Mouse (Mus musculus) hindbrain, embryonic 16.5 days (tissue): ENCODE results near the gene Gm9508. TPM values are rescaled to one million over a fixed set of nuclear protein-coding genes. Genes with fewer than 3 reads are reported as not detected.
A peak's percentile ranks its signal among the peaks of the same experiment; 100 is the strongest.

ENCODE experiments used
- ATAC-seq: fragments of 200-750 bp; cut with Nextera tagmentation; 2 replicates; pipeline ENCODE4 v1.8.0; 2017; ENCODE audit warnings: moderate TSS enrichment, moderate library complexity
- H3K27ac ChIP-seq: fragments of 300-500 bp; sonication (generic); 2 replicates; pipeline ENCODE4 v1.5.1; 2014; ENCODE audit warnings: low read depth, mild to moderate bottlenecking, control low read depth, low read length, moderate library complexity
- H3K27me3 ChIP-seq: fragments of 300-500 bp; sonication (generic); replicated peaks from 2 replicates; pipeline ENCODE4 v1.6.1; 2014; ENCODE audit warnings: low read length; ENCODE audit not compliant: control insufficient read depth, insufficient read depth
- H3K36me3 ChIP-seq: fragments of 300-500 bp; sonication (generic); 2 replicates; pipeline ENCODE4 v1.6.1; 2014; ENCODE audit warnings: mild to moderate bottlenecking, low read length, moderate library complexity, mixed read lengths; ENCODE audit not compliant: control insufficient read depth, insufficient read depth
- H3K4me1 ChIP-seq: fragments of 300-500 bp; sonication (generic); 2 replicates; pipeline ENCODE4 v1.6.1; 2014; ENCODE audit warnings: low read depth, low read length; ENCODE audit not compliant: control insufficient read depth, insufficient read depth
- H3K4me2 ChIP-seq: fragments of 300-500 bp; sonication (generic); 2 replicates; pipeline ENCODE4 v1.6.1; 2014; ENCODE audit warnings: mild to moderate bottlenecking, low read length, control low read depth, moderate library complexity
- H3K4me3 ChIP-seq: fragments of 300-500 bp; sonication (generic); 2 replicates; pipeline ENCODE4 v1.5.1; 2014; ENCODE audit warnings: mild to moderate bottlenecking, low read length, control low read depth, moderate library complexity
- H3K9ac ChIP-seq: fragments of 300-500 bp; sonication (generic); 2 replicates; pipeline ENCODE4 v1.6.1; 2014; ENCODE audit warnings: low read depth, mild to moderate bottlenecking, control low read depth, low read length, moderate library complexity
- H3K9me3 ChIP-seq: fragments of 300-500 bp; sonication (generic); 2 replicates; pipeline ENCODE4 v1.6.1; 2014; ENCODE audit warnings: mild to moderate bottlenecking, low read length, moderate library complexity; ENCODE audit not compliant: control insufficient read depth
- WGBS: fragments of 180-500 bp; shearing (Covaris S2); extraction: QIAGEN DNeasy Blood & Tissue Kit; methylation state at CpG from one replicate; pipeline ENCODE4 v1.1.7; 2014; 5-methylcytosine and 5-hydroxymethylcytosine counted together
- polyA plus RNA-seq: library from polyadenylated mRNA; unstranded; fragments of >200 nt; fragmentation: Nextera tagmentation; extraction: Ambion mirVana; gene quantifications from 2 replicates; pipeline ENCODE4 v1.2.1, GENCODE M21; 2015

Gene Gm9508
- polyA plus RNA-seq, 1 experiment from 2014 or later: not detected

GRCm38 (mm10) chr10:77682994-77683393 lies 14.0 kb downstream of the Gm9508 start:
- Histone ChIP-seq H3K4me2 (no peak overlapping the region), H3K9me3 (no peaks in the 10 kb centered on the region), H3K36me3 (no peaks in the 10 kb centered on the region), H3K27ac (no peak overlapping the region), H3K27me3 (peaks cover 26% of the 10 kb centered on the region), H3K4me3 (no peak overlapping the region), H3K4me1 (peaks cover 4% of the 10 kb centered on the region), H3K9ac (no peak overlapping the region)
- no peak for ATAC-seq
- 81% methylated on average over 7 of the region's 7 CpGs for WGBS

GRCm38 (mm10) chr10:77677562-77677961 lies 19.5 kb downstream of the Gm9508 start:
- no peaks in the 10 kb centered on the region for H3K9me3 ChIP-seq
- peaks cover 11% of the 10 kb centered on the region for H3K4me1 ChIP-seq
- H3K4me3 ChIP-seq: peak overlapping the region; percentile 39
- WGBS: 1% methylated on average over 31 of the region's 35 CpGs
- peaks cover 23% of the 10 kb centered on the region for H3K27me3 ChIP-seq
- peak overlapping the region; percentile 44 for H3K9ac ChIP-seq
- H3K4me2 ChIP-seq: peak overlapping the region; percentile 80
- no peaks in the 10 kb centered on the region for H3K36me3 ChIP-seq
- no peak for ATAC-seq
- no peak overlapping the region for H3K27ac ChIP-seq

- Histone ChIP-seq H3K27ac (no peak overlapping the region), H3K9ac (no peak overlapping the region), H3K4me2 (no peak overlapping the region), H3K4me1 (peaks cover 11% of the 10 kb centered on the region), H3K9me3 (no peaks in the 10 kb centered on the region), H3K27me3 (peaks cover 15% of the 10 kb centered on the region), H3K4me3 (no peak overlapping the region), H3K36me3 (no peaks in the 10 kb centered on the region)
- WGBS: 64% methylated on average over 13 of the region's 13 CpGs
- no peak for ATAC-seq
Measured at GRCm38 (mm10) chr10:77673765-77674164, 23.3 kb downstream of the Gm9508 start.

GRCm38 (mm10) chr10:77671519-77671918 lies 25.5 kb downstream of the Gm9508 start:
- Histone ChIP-seq H3K27me3 (peaks cover 1% of the 10 kb centered on the region; the same call in 1 of the 2 replicates), H3K9ac (no peak overlapping the region), H3K9me3 (no peaks in the 10 kb centered on the region), H3K4me2 (no peak overlapping the region), H3K4me1 (no peaks in the 10 kb centered on the region), H3K27ac (no peak overlapping the region), H3K36me3 (no peaks in the 10 kb centered on the region), H3K4me3 (no peak overlapping the region)
- 88% methylated on average over 4 of the region's 4 CpGs for WGBS
- ATAC-seq: no peak

GRCm38 (mm10) chr10:77670710-77671109 lies 26.3 kb downstream of the Gm9508 start:
- no peak for ATAC-seq

GRCm38 (mm10) chr10:77667402-77667801 lies 29.6 kb downstream of the Gm9508 start:
- H3K4me1 ChIP-seq: no peaks in the 10 kb centered on the region
- no peaks in the 10 kb centered on the region for H3K27me3 ChIP-seq
- no peak for ATAC-seq
- no peaks in the 10 kb centered on the region for H3K36me3 ChIP-seq
- H3K9me3 ChIP-seq: no peaks in the 10 kb centered on the region
- H3K9ac ChIP-seq: no peak overlapping the region
- no peak overlapping the region for H3K27ac ChIP-seq
- no peak overlapping the region for H3K4me3 ChIP-seq
- no peak overlapping the region for H3K4me2 ChIP-seq
- 90% methylated on average over 4 of the region's 4 CpGs for WGBS

More at GRCm38 (mm10) chr10:77670710-77671109, 26.3 kb downstream of the Gm9508 start:
- no peak overlapping the region for H3K9ac ChIP-seq
- H3K4me3 ChIP-seq: no peak overlapping the region
- H3K27me3 ChIP-seq: no peaks in the 10 kb centered on the region
- no peak overlapping the region for H3K27ac ChIP-seq
- no peaks in the 10 kb centered on the region for H3K9me3 ChIP-seq
- H3K4me2 ChIP-seq: no peak overlapping the region
- no peaks in the 10 kb centered on the region for H3K4me1 ChIP-seq
- no peaks in the 10 kb centered on the region for H3K36me3 ChIP-seq
- 87% methylated on average over 4 of the region's 4 CpGs for WGBS

GRCm38 (mm10) chr10:77666342-77666741 lies 30.7 kb downstream of the Gm9508 start:
- H3K4me2 ChIP-seq: no peak overlapping the region
- no peaks in the 10 kb centered on the region for H3K36me3 ChIP-seq
- no peaks in the 10 kb centered on the region for H3K9me3 ChIP-seq
- H3K9ac ChIP-seq: no peak overlapping the region
- WGBS: 70% methylated on average over 8 of the region's 8 CpGs
- no peaks in the 10 kb centered on the region for H3K27me3 ChIP-seq
- no peaks in the 10 kb centered on the region for H3K4me1 ChIP-seq
- no peak overlapping the region for H3K27ac ChIP-seq
- no peak overlapping the region for H3K4me3 ChIP-seq
- ATAC-seq: peak; percentile 40; the same call in 1 of the 2 replicates

DNA sequence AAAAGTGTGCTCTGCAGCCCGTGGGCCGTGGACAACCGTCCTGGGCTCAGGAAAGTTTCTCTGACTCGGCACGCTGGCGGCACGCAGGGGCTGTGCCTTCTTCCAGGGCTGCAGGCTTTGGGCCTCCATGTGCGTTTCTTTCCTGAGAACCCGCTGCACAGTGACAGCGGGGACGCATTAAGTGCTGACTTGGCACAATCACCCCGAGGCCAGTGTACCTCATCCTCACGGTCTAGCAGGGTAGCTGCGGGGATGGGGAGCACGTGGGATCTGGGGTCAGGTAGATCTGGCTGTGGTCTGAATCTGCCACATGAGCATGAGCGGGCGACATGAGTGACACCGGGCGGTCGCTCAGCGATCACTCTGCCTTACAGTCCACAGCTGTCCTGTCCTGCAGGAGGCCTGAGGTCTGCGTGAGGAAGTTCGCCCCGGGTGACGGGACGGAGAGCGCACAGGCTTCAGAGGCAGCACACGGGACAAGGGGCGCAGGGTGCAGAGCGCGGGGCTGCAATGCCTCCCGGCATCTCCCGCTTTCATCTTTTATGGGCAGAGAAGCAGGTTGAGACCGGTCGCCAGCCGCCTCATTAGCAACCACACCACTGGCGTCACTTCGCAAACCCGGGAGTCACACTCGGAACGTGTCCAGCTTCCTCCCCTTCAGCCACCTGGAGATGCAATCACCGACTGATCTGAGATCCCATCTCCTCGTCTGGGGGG lies 32.9 kb downstream of the Gm9508 start:
- Histone ChIP-seq H3K36me3 (no peaks in the 10 kb centered on the region), H3K27me3 (no peaks in the 10 kb centered on the region), H3K9ac (no peak overlapping the region), H3K4me1 (no peaks in the 10 kb centered on the region), H3K4me3 (no peak overlapping the region), H3K9me3 (no peaks in the 10 kb centered on the region; the same call in 1 of the 2 replicates), H3K27ac (no peak overlapping the region), H3K4me2 (peak overlapping the region; percentile 27)
- 49% methylated on average over 43 of the region's 43 CpGs for WGBS
- ATAC-seq: no peak

DNA sequence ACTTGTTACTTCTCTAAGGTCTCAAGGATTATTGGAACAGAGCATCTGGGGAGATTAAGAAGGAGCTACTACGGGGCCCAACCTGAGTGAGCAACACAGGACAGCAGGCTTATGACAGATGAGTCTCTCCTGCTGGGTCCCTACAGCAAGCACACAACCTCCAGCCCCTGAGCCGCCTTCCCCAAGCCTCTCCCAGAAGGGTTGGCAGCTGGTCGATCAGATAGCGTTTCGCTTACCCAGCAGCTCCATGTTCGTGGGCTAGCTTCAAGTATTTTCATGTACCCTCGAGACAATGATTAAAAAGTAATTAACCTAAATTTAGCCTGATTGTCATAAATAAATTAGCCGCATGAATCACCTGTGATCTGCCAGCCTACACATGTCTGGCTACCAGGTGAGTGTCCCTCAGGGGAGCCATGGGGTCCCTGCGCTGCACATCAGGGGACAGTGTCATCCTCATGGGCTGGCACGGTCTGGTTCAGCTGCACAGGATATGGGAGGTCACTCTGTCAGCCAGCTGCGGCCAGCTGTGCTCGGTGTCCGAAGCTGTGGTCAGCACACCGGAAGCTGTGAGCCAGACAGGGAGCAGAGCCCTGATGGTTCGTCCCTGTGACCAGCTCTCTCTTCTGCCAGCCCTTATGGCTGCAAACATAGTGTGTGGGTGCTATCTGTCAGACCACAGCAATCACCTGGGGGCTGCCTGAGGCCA lies 38.6 kb downstream of the Gm9508 start:
- no peak overlapping the region for H3K4me3 ChIP-seq
- no peak overlapping the region for H3K4me2 ChIP-seq
- 60% methylated on average over 15 of the region's 15 CpGs for WGBS
- H3K27ac ChIP-seq: no peak overlapping the region
- H3K9me3 ChIP-seq: no peaks in the 10 kb centered on the region; the same call in 1 of the 2 replicates
- ATAC-seq: no peak
- no peak overlapping the region for H3K9ac ChIP-seq
- H3K4me1 ChIP-seq: no peaks in the 10 kb centered on the region
- no peaks in the 10 kb centered on the region for H3K27me3 ChIP-seq
- H3K36me3 ChIP-seq: no peaks in the 10 kb centered on the region
